Mouse (Mus musculus): Measurements from ENCODE around the gene Ushbp1. TPM values are rescaled to one million over a fixed set of nuclear protein-coding genes. Genes with fewer than 3 reads are reported as not detected.

Ushbp1 gene
- polyA plus RNA-seq, 1 experiment from 2014 or later = 3.2 TPM

DNA sequence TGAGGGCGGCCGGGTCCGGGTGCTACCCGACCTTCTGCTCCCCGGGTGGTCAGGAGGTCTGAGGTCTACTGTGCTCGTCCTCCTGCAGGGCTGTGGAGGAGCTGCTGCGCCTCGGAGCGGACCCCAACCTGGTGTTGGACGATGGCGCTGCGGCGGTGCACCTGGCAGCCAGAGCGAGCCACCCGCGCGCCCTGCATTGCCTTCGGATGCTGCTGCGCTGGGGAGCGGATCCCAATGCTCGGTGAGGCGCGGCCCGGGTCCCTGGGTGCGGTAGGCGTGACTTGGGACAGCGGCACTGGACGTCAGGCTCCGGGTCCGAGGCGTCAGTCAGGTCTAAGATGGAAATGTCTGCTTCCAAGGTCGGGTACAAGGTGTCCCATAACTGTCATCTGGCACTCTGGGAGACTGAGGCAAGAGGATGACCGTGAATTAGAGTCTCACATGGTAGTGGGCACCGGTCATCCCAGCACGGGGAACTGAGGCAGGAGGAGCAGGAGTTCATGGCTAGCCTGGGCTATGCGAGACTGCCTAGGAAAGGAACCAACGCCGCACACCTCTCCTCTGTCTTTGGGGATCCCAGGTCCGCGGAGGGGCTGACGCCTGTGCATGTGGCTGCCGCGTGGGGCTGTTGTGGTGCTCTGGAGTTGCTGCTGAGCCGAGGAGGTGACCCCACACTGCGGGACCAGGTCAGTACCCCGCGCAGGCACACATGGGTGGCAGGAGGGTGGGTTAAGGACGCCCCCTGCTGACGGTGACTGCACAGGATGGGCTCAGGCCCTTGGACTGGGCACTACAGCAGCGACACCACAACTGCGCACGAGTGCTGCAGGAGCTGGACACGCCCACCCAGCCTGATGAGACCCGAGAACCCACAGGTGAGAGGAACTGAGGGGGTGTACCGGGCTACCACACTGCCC is 10.8 kb upstream of the Ushbp1 start:
- Histone ChIP-seq H3K27me3 (ENCODE audit: control insufficient read depth, insufficient read depth, low read length) (no peaks in the 10 kb centered on the region), H3K9ac (replicated peaks; ENCODE audit: low read depth, low read length) (no peak overlapping the region), H3K4me2 (ENCODE audit: low read depth, low read length) (peak overlapping the region; percentile 79), H3K9me3 (ENCODE audit: control insufficient read depth, low read length) (no peaks in the 10 kb centered on the region), H3K36me3 (ENCODE audit: control insufficient read depth, insufficient read depth, low read length) (no peaks in the 10 kb centered on the region), H3K27ac (ENCODE audit: low read depth, low read length) (no peak overlapping the region), H3K4me3 (ENCODE audit: low read depth, low read length) (peak overlapping the region; percentile 36), H3K4me1 (ENCODE audit: control insufficient read depth, insufficient read depth, low read length) (no peaks in the 10 kb centered on the region)
- under 1% methylated on average over 55 of the region's 55 CpGs for WGBS
- ATAC-seq (ENCODE audit: low read depth) = peak; percentile 72

- no peaks in the 10 kb centered on the region for H3K27me3 ChIP-seq (ENCODE audit: control insufficient read depth, insufficient read depth, low read length)
- ATAC-seq (ENCODE audit: low read depth) = peak; percentile 92
Observed at GRCm38 (mm10) chr8:71405401-71406098, 9.9 kb upstream of the Ushbp1 start, which contains the start of gene Ankle1. Gene Ankle1 (plus strand): TSS chr8:71406010.

DNA sequence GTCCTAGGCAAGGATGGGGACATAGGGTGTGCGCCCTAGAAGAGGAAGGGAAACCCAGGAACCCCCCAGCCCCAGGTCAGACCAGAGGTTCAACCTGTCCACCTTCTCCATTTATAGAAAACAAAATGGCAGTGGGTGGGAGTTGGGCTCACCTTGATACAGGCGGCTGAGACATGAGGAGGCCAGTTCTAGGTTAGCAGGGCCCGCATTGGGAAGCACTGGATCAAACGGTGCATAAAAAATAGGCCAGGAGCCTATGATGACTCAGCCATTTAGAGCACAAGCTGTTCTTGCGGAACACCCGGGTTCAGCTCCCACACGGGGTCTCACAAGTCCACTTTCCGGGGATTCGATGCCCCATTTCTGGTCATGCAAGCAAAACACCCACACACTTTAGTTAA is 9.3 kb upstream of the Ushbp1 start:
- Histone ChIP-seq H3K27ac (ENCODE audit: low read depth, low read length) (no peak overlapping the region), H3K9me3 (ENCODE audit: control insufficient read depth, low read length) (no peaks in the 10 kb centered on the region), H3K9ac (replicated peaks; ENCODE audit: low read depth, low read length) (no peak overlapping the region), H3K36me3 (ENCODE audit: control insufficient read depth, insufficient read depth, low read length) (no peaks in the 10 kb centered on the region; the same call in 1 of the 2 replicates), H3K4me3 (ENCODE audit: low read depth, low read length) (no peak overlapping the region), H3K4me1 (ENCODE audit: control insufficient read depth, insufficient read depth, low read length) (no peaks in the 10 kb centered on the region), H3K4me2 (ENCODE audit: low read depth, low read length) (no peak overlapping the region), H3K27me3 (ENCODE audit: control insufficient read depth, insufficient read depth, low read length) (no peaks in the 10 kb centered on the region)
- ATAC-seq (ENCODE audit: low read depth) = no peak
- WGBS = 85% methylated on average over 9 of the region's 9 CpGs

More at GRCm38 (mm10) chr8:71405401-71406098, 9.9 kb upstream of the Ushbp1 start, which contains the start of gene Ankle1:
- no peak within 1 kb of the TSS for H3K27ac ChIP-seq (ENCODE audit: low read depth, low read length)
- H3K9me3 ChIP-seq (ENCODE audit: control insufficient read depth, low read length) = no peaks in the 10 kb centered on the region
- peak within 1 kb of the TSS; percentile 79 for H3K4me2 ChIP-seq (ENCODE audit: low read depth, low read length)
- H3K4me1 ChIP-seq (ENCODE audit: control insufficient read depth, insufficient read depth, low read length) = no peaks in the 10 kb centered on the region
- no peaks in the 10 kb centered on the region for H3K36me3 ChIP-seq (ENCODE audit: control insufficient read depth, insufficient read depth, low read length)
- peak within 1 kb of the TSS; percentile 36 for H3K4me3 ChIP-seq (ENCODE audit: low read depth, low read length)
- H3K9ac ChIP-seq (replicated peaks; ENCODE audit: low read depth, low read length) = peak within 1 kb of the TSS; percentile 26; the same call in 1 of the 2 replicates
- WGBS = 15% methylated on average over 33 of the region's 33 CpGs

- Histone ChIP-seq H3K27ac (ENCODE audit: low read depth, low read length) (no peak overlapping the region), H3K4me1 (ENCODE audit: control insufficient read depth, insufficient read depth, low read length) (no peaks in the 10 kb centered on the region), H3K36me3 (ENCODE audit: control insufficient read depth, insufficient read depth, low read length) (peaks cover 4% of the 10 kb centered on the region), H3K4me2 (ENCODE audit: low read depth, low read length) (no peak overlapping the region), H3K9ac (replicated peaks; ENCODE audit: low read depth, low read length) (no peak overlapping the region), H3K27me3 (ENCODE audit: control insufficient read depth, insufficient read depth, low read length) (no peaks in the 10 kb centered on the region), H3K9me3 (ENCODE audit: control insufficient read depth, low read length) (no peaks in the 10 kb centered on the region), H3K4me3 (ENCODE audit: low read depth, low read length) (no peak overlapping the region)
- WGBS = 93% methylated on average over 8 of the region's 8 CpGs
- ATAC-seq (ENCODE audit: low read depth) = no peak
Observed at GRCm38 (mm10) chr8:71404011-71404410, 8.4 kb upstream of the Ushbp1 start.

- H3K27me3 ChIP-seq (ENCODE audit: control insufficient read depth, insufficient read depth, low read length) = no peaks in the 10 kb centered on the region
- no peak overlapping the region for H3K4me2 ChIP-seq (ENCODE audit: low read depth, low read length)
- no peak overlapping the region for H3K27ac ChIP-seq (ENCODE audit: low read depth, low read length)
- no peak overlapping the region for H3K9ac ChIP-seq (replicated peaks; ENCODE audit: low read depth, low read length)
- no peak overlapping the region for H3K4me3 ChIP-seq (ENCODE audit: low read depth, low read length)
- H3K4me1 ChIP-seq (ENCODE audit: control insufficient read depth, insufficient read depth, low read length) = no peaks in the 10 kb centered on the region
- ATAC-seq (ENCODE audit: low read depth) = no peak
- H3K9me3 ChIP-seq (ENCODE audit: control insufficient read depth, low read length) = no peaks in the 10 kb centered on the region
- H3K36me3 ChIP-seq (ENCODE audit: control insufficient read depth, insufficient read depth, low read length) = peaks cover 8% of the 10 kb centered on the region
- WGBS = 91% methylated on average over 4 of the region's 6 CpGs
Observed at GRCm38 (mm10) chr8:71403107-71403885, 7.7 kb upstream of the Ushbp1 start.

DNA sequence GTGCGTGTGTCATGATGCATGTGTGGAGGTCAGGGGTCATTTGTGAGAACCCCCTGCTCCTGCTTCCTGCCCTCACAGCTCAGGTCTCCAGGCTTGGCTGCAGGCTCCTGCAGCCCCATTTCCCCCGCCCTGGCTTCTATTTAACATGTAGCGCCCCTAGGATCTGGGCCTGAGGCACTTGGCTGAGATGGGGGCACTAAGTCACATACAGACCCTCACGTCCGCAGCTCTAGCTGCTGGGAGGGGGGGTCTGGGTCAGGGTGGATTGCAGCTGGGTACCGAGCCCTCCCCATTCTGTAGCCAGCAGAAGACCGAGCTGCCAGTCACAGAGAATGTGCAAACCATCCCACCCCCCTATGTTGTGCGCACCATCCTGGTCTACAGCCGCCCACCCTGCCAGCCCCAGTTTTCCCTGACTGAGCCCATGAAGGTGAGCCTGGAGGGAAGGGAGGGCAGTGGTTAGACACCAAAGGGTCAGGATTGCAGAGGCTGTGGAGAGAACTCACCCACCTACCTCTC is 6.9 kb upstream of the Ushbp1 start:
- 89% methylated on average over 9 of the region's 9 CpGs for WGBS
- no peak for ATAC-seq (ENCODE audit: low read depth)
- Histone ChIP-seq H3K9ac (replicated peaks; ENCODE audit: low read depth, low read length) (no peak overlapping the region), H3K27me3 (ENCODE audit: control insufficient read depth, insufficient read depth, low read length) (no peaks in the 10 kb centered on the region), H3K4me1 (ENCODE audit: control insufficient read depth, insufficient read depth, low read length) (peaks cover 4% of the 10 kb centered on the region; the same call in 1 of the 2 replicates), H3K4me3 (ENCODE audit: low read depth, low read length) (no peak overlapping the region), H3K36me3 (ENCODE audit: control insufficient read depth, insufficient read depth, low read length) (peaks cover 10% of the 10 kb centered on the region), H3K27ac (ENCODE audit: low read depth, low read length) (no peak overlapping the region), H3K4me2 (ENCODE audit: low read depth, low read length) (no peak overlapping the region), H3K9me3 (ENCODE audit: control insufficient read depth, low read length) (no peaks in the 10 kb centered on the region)

DNA sequence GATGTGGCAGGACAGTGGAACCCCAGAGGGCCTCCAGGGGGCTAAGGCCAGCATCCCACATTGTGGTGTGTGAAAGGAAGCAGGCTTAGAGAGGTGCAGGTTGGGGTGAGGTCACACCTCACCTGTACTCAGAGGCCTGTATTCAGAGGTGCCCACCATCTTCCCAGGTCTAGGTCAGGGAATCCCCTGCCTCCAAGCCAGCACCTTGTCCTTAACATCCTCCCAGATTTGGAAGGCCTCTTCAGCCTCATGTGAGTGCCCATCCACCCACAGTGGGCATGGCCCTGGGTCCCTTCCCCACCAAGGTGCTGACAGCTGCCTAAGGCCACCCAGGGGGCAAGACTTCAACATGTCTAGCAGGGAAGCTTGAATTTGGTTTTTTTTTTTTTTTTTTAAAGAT is 5.9 kb upstream of the Ushbp1 start:
- H3K4me1 ChIP-seq (ENCODE audit: control insufficient read depth, insufficient read depth, low read length) = peaks cover 8% of the 10 kb centered on the region; the same call in 1 of the 2 replicates
- H3K9me3 ChIP-seq (ENCODE audit: control insufficient read depth, low read length) = no peaks in the 10 kb centered on the region
- no peak overlapping the region for H3K27ac ChIP-seq (ENCODE audit: low read depth, low read length)
- no peaks in the 10 kb centered on the region for H3K27me3 ChIP-seq (ENCODE audit: control insufficient read depth, insufficient read depth, low read length)
- no peak overlapping the region for H3K9ac ChIP-seq (replicated peaks; ENCODE audit: low read depth, low read length)
- peaks cover 10% of the 10 kb centered on the region for H3K36me3 ChIP-seq (ENCODE audit: control insufficient read depth, insufficient read depth, low read length)
- ATAC-seq (ENCODE audit: low read depth) = no peak
- H3K4me2 ChIP-seq (ENCODE audit: low read depth, low read length) = no peak overlapping the region
- H3K4me3 ChIP-seq (ENCODE audit: low read depth, low read length) = no peak overlapping the region

GRCm38 (mm10) chr8:71400826-71401225 is 5.2 kb upstream of the Ushbp1 start:
- no peak for ATAC-seq (ENCODE audit: low read depth)

More at GRCm38 (mm10) chr8:71400826-71401225, 5.2 kb upstream of the Ushbp1 start:
- peaks cover 8% of the 10 kb centered on the region; the same call in 1 of the 2 replicates for H3K4me1 ChIP-seq (ENCODE audit: control insufficient read depth, insufficient read depth, low read length)
- no peak overlapping the region for H3K4me2 ChIP-seq (ENCODE audit: low read depth, low read length)
- no peak overlapping the region for H3K9ac ChIP-seq (replicated peaks; ENCODE audit: low read depth, low read length)
- H3K27me3 ChIP-seq (ENCODE audit: control insufficient read depth, insufficient read depth, low read length) = no peaks in the 10 kb centered on the region
- H3K9me3 ChIP-seq (ENCODE audit: control insufficient read depth, low read length) = no peaks in the 10 kb centered on the region
- H3K36me3 ChIP-seq (ENCODE audit: control insufficient read depth, insufficient read depth, low read length) = peaks cover 10% of the 10 kb centered on the region
- WGBS = 94% methylated on average over 2 of the region's 2 CpGs
- no peak overlapping the region for H3K4me3 ChIP-seq (ENCODE audit: low read depth, low read length)
- H3K27ac ChIP-seq (ENCODE audit: low read depth, low read length) = no peak overlapping the region
